Mouse (Mus musculus): ENCODE measurements around the gene Trim66. TPM values are rescaled to one million over a fixed set of nuclear protein-coding genes. Genes with fewer than 3 reads are reported as not detected.

Gene Trim66
- polyA plus RNA-seq, 1 experiment from 2014 or later, result 0.37 TPM

DNA sequence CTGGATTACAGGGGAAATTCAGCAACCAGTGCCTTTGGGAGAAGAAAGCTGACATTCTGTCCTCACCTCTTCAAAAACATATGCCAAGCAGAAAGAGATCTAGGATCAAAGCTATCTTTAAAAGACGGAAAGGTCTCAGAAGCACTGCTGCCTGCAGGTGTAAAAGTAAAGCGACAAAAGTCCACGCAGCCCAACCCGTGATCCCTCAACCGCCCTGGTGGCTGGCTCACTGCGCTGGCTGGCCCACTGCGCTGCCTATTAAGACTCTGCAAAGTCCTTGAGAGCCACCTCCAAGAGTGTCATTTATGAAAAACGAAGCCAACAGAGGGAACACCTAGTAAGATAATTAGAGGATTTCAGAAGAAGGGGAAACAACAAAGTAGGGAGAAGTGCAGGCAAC, 85.1 kb downstream of the Trim66 start:
- DNase-seq (ENCODE audit: low spot score), result no peak
- no peak overlapping the region for H3K4me3 ChIP-seq (ENCODE audit: low read depth, low read length)
- H3K9ac ChIP-seq (ENCODE audit: low read length), result no peak overlapping the region
- no peaks in the 10 kb centered on the region for H3K36me3 ChIP-seq (ENCODE audit: control insufficient read depth, insufficient read depth, low read length)
- H3K9me3 ChIP-seq (ENCODE audit: control insufficient read depth, low read length), result no peaks in the 10 kb centered on the region; the same call in 1 of the 2 replicates
- no peak overlapping the region for H3K4me2 ChIP-seq (ENCODE audit: low read depth, low read length, severe bottlenecking)
- ATAC-seq (replicated peaks; ENCODE audit: low FRiP score), result no peak
- no peaks in the 10 kb centered on the region for H3K4me1 ChIP-seq (replicated peaks; ENCODE audit: control insufficient read depth, insufficient read depth, low read length)
- WGBS, result 76% methylated on average over 8 of the region's 8 CpGs
- no peak overlapping the region for H3K27ac ChIP-seq (ENCODE audit: low read depth, low read length)
- H3K27me3 ChIP-seq (ENCODE audit: control insufficient read depth, insufficient read depth, low read length), result no peaks in the 10 kb centered on the region

GRCm38 (mm10) chr7:109405491-109405890, 102.4 kb downstream of the Trim66 start:
- peak; percentile 56 for ATAC-seq (replicated peaks; ENCODE audit: low FRiP score)
- Histone ChIP-seq H3K27ac (ENCODE audit: low read depth, low read length) (no peak overlapping the region), H3K4me3 (ENCODE audit: low read depth, low read length) (no peak overlapping the region), H3K9ac (ENCODE audit: low read length) (no peak overlapping the region), H3K4me2 (ENCODE audit: low read depth, low read length, severe bottlenecking) (no peak overlapping the region), H3K9me3 (ENCODE audit: control insufficient read depth, low read length) (no peaks in the 10 kb centered on the region), H3K36me3 (ENCODE audit: control insufficient read depth, insufficient read depth, low read length) (no peaks in the 10 kb centered on the region), H3K4me1 (replicated peaks; ENCODE audit: control insufficient read depth, insufficient read depth, low read length) (no peaks in the 10 kb centered on the region; the same call in 1 of the 2 replicates), H3K27me3 (ENCODE audit: control insufficient read depth, insufficient read depth, low read length) (no peaks in the 10 kb centered on the region; the same call in 1 of the 2 replicates)
- 23% methylated on average over 7 of the region's 7 CpGs for WGBS
- DNase-seq (ENCODE audit: low spot score), result peak; percentile 54

- H3K4me3 ChIP-seq (ENCODE audit: low read depth, low read length), result no peak overlapping the region
- DNase-seq (ENCODE audit: low spot score), result no peak
- H3K36me3 ChIP-seq (ENCODE audit: control insufficient read depth, insufficient read depth, low read length), result no peaks in the 10 kb centered on the region
- no peak for ATAC-seq (replicated peaks; ENCODE audit: low FRiP score)
- H3K27me3 ChIP-seq (ENCODE audit: control insufficient read depth, insufficient read depth, low read length), result no peaks in the 10 kb centered on the region
- 69% methylated on average over 3 of the region's 3 CpGs for WGBS
- no peak overlapping the region for H3K4me2 ChIP-seq (ENCODE audit: low read depth, low read length, severe bottlenecking)
- no peaks in the 10 kb centered on the region for H3K9me3 ChIP-seq (ENCODE audit: control insufficient read depth, low read length)
- H3K9ac ChIP-seq (ENCODE audit: low read length), result no peak overlapping the region
- H3K27ac ChIP-seq (ENCODE audit: low read depth, low read length), result no peak overlapping the region
- H3K4me1 ChIP-seq (replicated peaks; ENCODE audit: control insufficient read depth, insufficient read depth, low read length), result no peaks in the 10 kb centered on the region
These were observed 108.6 kb downstream of the Trim66 start for GRCm38 (mm10) chr7:109399299-109399698.

Small RNAs within 50 kb of the gene (microRNA-seq; reads per million reads assigned to microRNA genes)
- not detected for gene Gm47284 (ENCODE audit: insufficient number of aligned reads)

Other genes starting within 250 kb of the Trim66 start
- 9.4 and 13.4 TPM in 2 replicates for gene Stk33, start 69.1 kb downstream of the Trim66 start, polyA plus RNA-seq (2014; fragmentation: Nextera tagmentation; extraction: Ambion mirVana)
- gene Rpl27a, start 11.0 kb upstream of the Trim66 start, polyA plus RNA-seq (2014; fragmentation: Nextera tagmentation; extraction: Ambion mirVana), result 103 and 119 TPM in 2 replicates
- 32.8 TPM in 2 replicates for gene St5, start 195.5 kb upstream of the Trim66 start, polyA plus RNA-seq (2014; fragmentation: Nextera tagmentation; extraction: Ambion mirVana)
- gene Akip1, start 195.6 kb upstream of the Trim66 start, polyA plus RNA-seq (2014; fragmentation: Nextera tagmentation; extraction: Ambion mirVana), result 18.3 and 19.6 TPM in 2 replicates
- gene BC051019, start 215.7 kb upstream of the Trim66 start, polyA plus RNA-seq (2014; fragmentation: Nextera tagmentation; extraction: Ambion mirVana), result not detected in 2 replicates
- 0.28 TPM in 1 of 2 replicates, not detected in the other for gene Ascl3, start 223.6 kb upstream of the Trim66 start, polyA plus RNA-seq (2014; fragmentation: Nextera tagmentation; extraction: Ambion mirVana)
- gene Tmem9b, start 244.7 kb upstream of the Trim66 start, polyA plus RNA-seq (2014; fragmentation: Nextera tagmentation; extraction: Ambion mirVana), result 45.7 and 47.1 TPM in 2 replicates